Mouse (Mus musculus) stomach, postnatal 0 days (tissue): ENCODE data around the gene Mlf2. TPM values are rescaled to one million over a fixed set of nuclear protein-coding genes. Genes with fewer than 3 reads are reported as not detected.
A peak's percentile ranks its signal among the peaks of the same experiment; 100 is the strongest.

Experiments used
- ATAC-seq: fragments of 200-750 bp; cut with Nextera tagmentation; 2 replicates; pipeline ENCODE4 v1.8.0; 2017; ENCODE audit not compliant: low FRiP score, low TSS enrichment
- DNase-seq: peaks from one replicate; pipeline ENCODE4 v3.0.0-alpha.2; 2016; ENCODE audit warnings: low spot score
- H3K27ac ChIP-seq: fragments of 300-500 bp; sonication (generic); replicated peaks from 2 replicates; pipeline ENCODE4 v1.5.1; 2014; ENCODE audit warnings: mild to moderate bottlenecking, control low read depth
- H3K27me3 ChIP-seq: fragments of 300-500 bp; sonication (generic); 2 replicates; pipeline ENCODE4 v1.6.1; 2014; ENCODE audit warnings: low read length; ENCODE audit not compliant: control insufficient read depth, insufficient read depth
- H3K36me3 ChIP-seq: fragments of 300-500 bp; sonication (generic); 2 replicates; pipeline ENCODE4 v1.6.1; 2014; ENCODE audit warnings: low read length, mixed read lengths; ENCODE audit not compliant: control insufficient read depth, insufficient read depth
- H3K4me1 ChIP-seq: fragments of 300-500 bp; sonication (generic); replicated peaks from 2 replicates; pipeline ENCODE4 v1.6.1; 2014; ENCODE audit warnings: antibody characterized with exemption; ENCODE audit not compliant: control insufficient read depth, insufficient read depth
- H3K4me2 ChIP-seq: fragments of 300-500 bp; sonication (generic); replicated peaks from 2 replicates; pipeline ENCODE4 v1.6.1; 2014; ENCODE audit warnings: low read depth, mild to moderate bottlenecking, control low read depth, moderate library complexity
- H3K4me3 ChIP-seq: fragments of 300-500 bp; sonication (generic); 2 replicates; pipeline ENCODE4 v1.5.1; 2014; ENCODE audit warnings: low read depth, low read length, control low read depth
- H3K9ac ChIP-seq: fragments of 300-500 bp; sonication (generic); 2 replicates; pipeline ENCODE4 v1.6.1; 2014; ENCODE audit warnings: mild to moderate bottlenecking, low read length, control low read depth, mixed read lengths
- H3K9me3 ChIP-seq: fragments of 300-500 bp; sonication (generic); 2 replicates; pipeline ENCODE4 v1.6.1; 2016; ENCODE audit warnings: low read length; ENCODE audit not compliant: control insufficient read depth
- CTCF ChIP-seq: IDR thresholded peaks from 2 replicates; pipeline ENCODE4 v1.5.1; 2016; ENCODE audit warnings: antibody characterized with exemption, low read depth, mild to moderate bottlenecking, moderate library complexity
- EP300 ChIP-seq: optimal IDR thresholded peaks from 2 replicates; pipeline ENCODE3; 2016; ENCODE audit warnings: antibody characterized with exemption
- WGBS: fragments of 180-500 bp; shearing (Covaris S2); extraction: QIAGEN DNeasy Blood & Tissue Kit; methylation state at CpG from one replicate; pipeline ENCODE4 v1.1.7; 2014; 5-methylcytosine and 5-hydroxymethylcytosine counted together
- polyA plus RNA-seq: library from polyadenylated mRNA; unstranded; fragments of >200 nt; fragmentation: Nextera tagmentation; extraction: Ambion mirVana; gene quantifications from 2 replicates; pipeline ENCODE4 v1.2.1, GENCODE M21; 2015

The Mlf2 gene
- polyA plus RNA-seq, 1 experiment from 2014 or later, result 312 TPM

DNA sequence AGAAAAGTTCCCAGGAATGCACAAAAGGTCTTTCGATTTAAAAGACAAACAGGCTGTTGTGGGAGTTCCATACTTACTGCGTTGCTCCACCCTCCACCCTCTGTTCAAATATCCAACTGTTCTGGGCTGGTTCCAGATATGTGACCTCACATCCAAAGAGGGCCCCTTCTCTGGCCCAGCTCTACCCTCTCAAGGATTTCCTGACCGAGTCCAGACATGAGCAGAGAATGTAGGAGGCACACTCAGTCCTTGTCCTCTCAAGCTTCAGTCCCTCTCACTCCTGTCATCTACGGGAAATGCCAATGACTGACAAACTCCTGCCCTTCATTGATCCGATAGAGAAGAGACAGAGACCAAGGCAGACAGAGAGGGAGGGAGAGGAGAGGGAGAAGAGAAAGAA, 5.2 kb upstream of the Mlf2 start:
- TF ChIP-seq EP300, result no peak
- TF ChIP-seq CTCF, result peak; percentile 4; the same call in 1 of the 2 replicates
- Histone ChIP-seq H3K27me3 (no peaks in the 10 kb centered on the region), H3K4me1 (peaks cover 4% of the 10 kb centered on the region; the same call in 1 of the 2 replicates), H3K9ac (peak overlapping the region; percentile 60), H3K36me3 (no peaks in the 10 kb centered on the region), H3K27ac (peak overlapping the region; percentile 97), H3K4me3 (peak overlapping the region; percentile 37), H3K4me2 (peak overlapping the region; percentile 55), H3K9me3 (no peaks in the 10 kb centered on the region)
- WGBS, result 6% methylated on average over 5 of the region's 5 CpGs
- ATAC-seq, result peak; percentile 77
- peak; percentile 79 for DNase-seq

DNA sequence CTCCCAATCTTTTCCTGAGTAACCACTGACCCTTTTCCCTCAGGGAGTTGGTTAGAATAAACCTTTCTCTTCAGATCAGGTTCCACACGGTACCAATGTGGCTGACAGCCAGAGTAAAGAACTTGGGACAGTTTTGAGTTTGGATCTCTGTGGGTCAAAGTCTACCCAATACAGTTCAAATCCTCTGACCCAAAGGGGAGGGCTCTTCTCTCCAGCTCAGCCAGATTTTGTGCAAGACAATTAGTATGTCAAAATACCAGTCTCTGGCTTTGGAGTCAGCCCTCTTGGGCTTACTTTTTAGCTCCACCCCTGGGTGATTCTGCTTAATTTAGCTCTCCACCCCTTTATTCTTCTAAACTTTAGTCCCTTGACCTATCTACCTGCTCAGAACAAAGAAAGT, 955 bp upstream of the Mlf2 start:
- DNase-seq, result no peak

DNA sequence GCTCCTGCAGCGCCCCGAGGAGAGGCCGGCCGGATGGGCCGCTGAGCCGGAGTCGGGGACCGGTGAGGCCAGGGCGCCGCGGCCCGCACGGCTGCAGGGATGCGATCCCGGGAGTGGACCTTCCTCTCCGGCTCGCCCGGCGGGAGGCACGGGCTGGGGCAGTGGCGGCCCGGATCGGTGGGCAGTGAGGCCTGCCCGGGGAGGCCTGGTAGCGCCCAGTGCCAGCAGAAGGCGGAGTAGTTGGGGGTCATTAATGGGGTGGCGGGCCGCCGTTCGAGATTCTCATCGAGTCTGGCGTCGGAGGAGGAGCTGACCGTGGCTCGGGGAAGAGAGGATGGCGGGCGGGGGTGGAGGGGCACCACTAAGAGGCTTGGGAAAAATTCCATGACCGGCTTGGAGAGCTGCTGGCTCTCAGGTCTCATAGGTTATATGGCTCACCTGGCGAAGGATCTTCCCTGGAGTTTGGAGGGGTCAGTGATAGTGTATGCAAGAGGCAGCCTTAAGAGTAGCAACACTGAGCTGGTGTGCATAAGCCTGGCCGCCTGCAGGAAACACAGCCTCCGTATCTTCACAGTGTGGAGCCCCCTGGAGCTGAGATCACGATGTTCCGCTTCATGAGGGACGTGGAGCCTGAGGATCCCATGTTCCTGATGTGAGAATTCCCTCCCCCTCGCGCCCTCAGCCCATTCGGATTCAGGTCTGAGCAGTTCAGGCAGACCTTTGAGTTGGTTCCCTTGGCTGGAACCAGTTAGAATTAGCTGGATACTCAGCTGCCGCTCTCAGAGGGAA, 533 bp downstream of the Mlf2 start:
- under 1% methylated on average over 48 of the region's 48 CpGs for WGBS
- H3K9ac ChIP-seq, result peak overlapping the region; percentile 93
- H3K4me3 ChIP-seq, result peak overlapping the region; percentile 91
- TF ChIP-seq EP300, result no peak
- TF ChIP-seq CTCF, result peak; percentile 69
- DNase-seq (peak; percentile 60), ATAC-seq (peak; percentile 1; the same call in 1 of the 2 replicates)
- peaks cover 16% of the 10 kb centered on the region for H3K36me3 ChIP-seq
- H3K27ac ChIP-seq, result peak overlapping the region; percentile 98
- no peaks in the 10 kb centered on the region for H3K27me3 ChIP-seq
- H3K9me3 ChIP-seq, result no peaks in the 10 kb centered on the region
- H3K4me2 ChIP-seq, result peak overlapping the region; percentile 65
- peaks cover 5% of the 10 kb centered on the region; the same call in 1 of the 2 replicates for H3K4me1 ChIP-seq

More for the DNA sequence above, 955 bp upstream of the Mlf2 start:
- no peaks in the 10 kb centered on the region for H3K9me3 ChIP-seq
- H3K4me3 ChIP-seq, result no peak overlapping the region; the same call in 1 of the 2 replicates
- H3K36me3 ChIP-seq, result peaks cover 9% of the 10 kb centered on the region
- H3K9ac ChIP-seq, result no peak overlapping the region
- 12% methylated on average over 1 of the region's 1 CpGs for WGBS
- no peak for ATAC-seq
- no peak for TF ChIP-seq CTCF
- no peak for TF ChIP-seq EP300
- peak overlapping the region; percentile 98 for H3K27ac ChIP-seq
- H3K4me1 ChIP-seq, result peaks cover 5% of the 10 kb centered on the region; the same call in 1 of the 2 replicates
- peak overlapping the region; percentile 13 for H3K4me2 ChIP-seq
- no peaks in the 10 kb centered on the region for H3K27me3 ChIP-seq

DNA sequence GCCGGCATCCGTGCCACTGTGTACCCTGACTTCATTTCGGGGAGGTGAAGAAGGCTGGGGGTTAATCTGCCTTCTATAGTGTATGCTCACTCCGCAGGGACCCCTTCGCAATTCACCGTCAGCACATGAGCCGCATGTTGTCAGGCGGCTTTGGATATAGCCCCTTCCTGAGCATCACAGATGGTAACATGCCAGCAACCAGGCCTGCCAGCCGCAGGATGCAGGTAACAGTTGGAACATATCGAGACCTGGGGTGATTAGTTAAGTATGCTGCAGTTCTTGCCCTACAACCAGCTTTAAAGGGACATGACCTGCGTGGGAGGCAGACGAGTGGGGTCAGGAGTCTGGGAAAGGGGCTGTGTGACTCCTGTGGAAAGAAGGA, 1.1 kb downstream of the Mlf2 start:
- H3K36me3 ChIP-seq, result peaks cover 17% of the 10 kb centered on the region
- TF ChIP-seq CTCF, result no peak
- no peak for TF ChIP-seq EP300
- peak overlapping the region; percentile 91 for H3K4me3 ChIP-seq
- H3K9me3 ChIP-seq, result no peaks in the 10 kb centered on the region
- H3K4me1 ChIP-seq, result peaks cover 5% of the 10 kb centered on the region; the same call in 1 of the 2 replicates
- 32% methylated on average over 12 of the region's 12 CpGs for WGBS
- peak overlapping the region; percentile 65 for H3K4me2 ChIP-seq
- H3K27me3 ChIP-seq, result no peaks in the 10 kb centered on the region
- peak overlapping the region; percentile 93 for H3K9ac ChIP-seq
- H3K27ac ChIP-seq, result peak overlapping the region; percentile 98
- no peak for ATAC-seq
- no peak for DNase-seq

DNA sequence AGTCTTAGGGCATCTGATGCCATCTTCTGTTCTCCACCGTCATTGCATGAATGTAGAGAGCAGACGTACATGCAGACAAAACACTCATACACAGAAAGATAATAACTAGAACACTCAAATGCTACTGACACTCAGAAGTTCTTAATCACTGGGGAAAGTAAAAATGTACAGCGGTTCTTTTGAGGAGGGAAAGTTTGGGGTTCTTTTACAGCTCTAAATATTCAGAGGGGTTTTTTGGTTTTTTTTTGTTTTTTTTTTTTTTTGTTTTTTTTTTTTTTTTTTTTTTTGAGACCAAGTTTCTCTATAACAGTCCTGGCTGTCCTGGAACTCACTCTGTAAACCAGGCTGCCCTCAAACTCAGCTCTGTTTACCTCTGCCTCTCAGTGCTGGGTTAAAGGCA, 1.9 kb downstream of the Mlf2 start:
- Histone ChIP-seq H3K4me3 (no peak overlapping the region), H3K27me3 (no peaks in the 10 kb centered on the region), H3K9ac (no peak overlapping the region), H3K27ac (no peak overlapping the region), H3K36me3 (peaks cover 17% of the 10 kb centered on the region), H3K4me1 (peaks cover 5% of the 10 kb centered on the region; the same call in 1 of the 2 replicates), H3K4me2 (no peak overlapping the region), H3K9me3 (no peaks in the 10 kb centered on the region)
- DNase-seq (no peak), ATAC-seq (no peak)
- 77% methylated on average over 3 of the region's 3 CpGs for WGBS
- TF ChIP-seq CTCF, result peak; percentile 21; the same call in 1 of the 2 replicates
- TF ChIP-seq EP300, result no peak

DNA sequence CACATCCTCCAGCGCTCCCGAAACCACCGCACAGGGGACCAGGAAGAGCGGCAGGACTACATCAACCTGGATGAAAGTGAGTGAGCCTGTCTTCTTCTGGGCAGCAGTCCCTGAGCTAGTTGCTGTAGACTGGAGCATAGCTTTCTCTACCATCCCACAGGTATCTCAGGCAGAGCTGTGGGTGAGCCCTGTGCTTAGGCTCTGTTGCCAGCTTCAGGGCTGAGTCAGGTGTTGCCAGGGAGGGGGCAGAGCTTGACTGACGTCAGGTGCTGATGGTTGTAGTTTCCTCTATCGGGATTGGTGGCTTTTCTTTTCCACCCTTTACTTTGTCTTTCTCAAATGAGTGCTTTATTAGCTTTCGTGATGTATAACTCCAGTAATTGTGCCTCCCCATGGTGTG, 3.5 kb downstream of the Mlf2 start:
- Histone ChIP-seq H3K4me1 (peaks cover 5% of the 10 kb centered on the region; the same call in 1 of the 2 replicates), H3K27me3 (no peaks in the 10 kb centered on the region), H3K9ac (no peak overlapping the region), H3K36me3 (peaks cover 17% of the 10 kb centered on the region), H3K9me3 (no peaks in the 10 kb centered on the region), H3K4me2 (no peak overlapping the region), H3K27ac (no peak overlapping the region), H3K4me3 (no peak overlapping the region)
- DNase-seq (no peak), ATAC-seq (no peak)
- WGBS, result 88% methylated on average over 7 of the region's 7 CpGs
- TF ChIP-seq CTCF (no peak), EP300 (no peak)
